Mouse (Mus musculus) thymus, adult 2 months (tissue): ENCODE data around the gene Gm6592. TPM values are rescaled to one million over a fixed set of nuclear protein-coding genes. Genes with fewer than 3 reads are reported as not detected.
"Not testable (repeated sequence)": the region's sequence is repeated elsewhere in the genome, so short reads cannot be mapped to it uniquely, and the experiment has no call there.

Source experiments
- DNase-seq: peaks from one replicate; pipeline ENCODE4 v3.0.0; 2021
- H3K27ac ChIP-seq: fragments of 200-500 bp; 2 replicates; pipeline ENCODE4 v1.5.1; 2012; ENCODE audit warnings: low read length, control low read depth; ENCODE audit not compliant: control insufficient read depth, insufficient read depth
- H3K27me3 ChIP-seq: fragments of 200-500 bp; 2 replicates; pipeline ENCODE4 v1.6.1; 2012; ENCODE audit warnings: mild to moderate bottlenecking, low read length, moderate library complexity, mixed read lengths; ENCODE audit not compliant: control insufficient read depth, insufficient read depth
- H3K36me3 ChIP-seq: fragments of 200-500 bp; 2 replicates; pipeline ENCODE4 v1.6.1; 2012; ENCODE audit warnings: mild to moderate bottlenecking, low read length, moderate library complexity; ENCODE audit not compliant: control insufficient read depth, insufficient read depth
- H3K4me1 ChIP-seq: fragments of 200-500 bp; replicated peaks from 2 replicates; pipeline ENCODE4 v1.6.1; 2012; ENCODE audit warnings: low read length; ENCODE audit not compliant: control insufficient read depth, insufficient read depth
- H3K4me3 ChIP-seq: fragments of 200-500 bp; 2 replicates; pipeline ENCODE4 v1.5.1; 2012; ENCODE audit warnings: mild to moderate bottlenecking, low read length, control low read depth, moderate library complexity; ENCODE audit not compliant: control insufficient read depth, insufficient read depth
- CTCF ChIP-seq: fragments of 200-500 bp; IDR thresholded peaks from 2 replicates; pipeline ENCODE4 v1.5.1; 2012; ENCODE audit warnings: mild to moderate bottlenecking, control low read depth, low read length, moderate library complexity, borderline replicate concordance; ENCODE audit not compliant: control insufficient read depth, poor library complexity, insufficient read depth; ENCODE audit errors: extremely low read depth
- POLR2A ChIP-seq: fragments of 200-500 bp; IDR thresholded peaks from 2 replicates; pipeline ENCODE4 v1.6.1; 2012; ENCODE audit warnings: mild to moderate bottlenecking, low read length, control low read depth, moderate library complexity; ENCODE audit not compliant: control insufficient read depth, poor library complexity, insufficient read depth; ENCODE audit errors: extremely low read depth
- WGBS: fragments of 180-500 bp; shearing (Covaris S2); methylation state at CpG from one replicate; pipeline ENCODE4 v1.1.7; 2018; 5-methylcytosine and 5-hydroxymethylcytosine counted together
- polyA plus RNA-seq: library from polyadenylated mRNA; depleted of rRNA; stranded (reverse); fragments of >200 nt; gene quantifications from 2 replicates; pipeline ENCODE4 v1.2.3, GENCODE M21; 2012; rRNA removed

The Gm6592 gene
- polyA plus RNA-seq, result not detected in 2 replicates

GRCm38 (mm10) chrX:8843694-8844093, at the start of gene Gm6592:
Gm6592 (plus strand) TSS chrX:8843994.
- 83% methylated on average over 1 of the region's 1 CpGs for WGBS
- no peaks in the 10 kb centered on the region for H3K36me3 ChIP-seq
- TF ChIP-seq CTCF, result no peak
- TF ChIP-seq POLR2A, result no peak
- H3K4me3 ChIP-seq, result no peak within 1 kb of the TSS
- no peak within 1 kb of the TSS for H3K27ac ChIP-seq
- no peak for DNase-seq
- no peaks in the 10 kb centered on the region for H3K4me1 ChIP-seq
- H3K27me3 ChIP-seq, result no peaks in the 10 kb centered on the region

GRCm38 (mm10) chrX:8803391-8803790, 40.4 kb upstream of the Gm6592 start, which contains the start of gene Ssxb5:
Ssxb5 (plus strand) TSS chrX:8803691.
- H3K27ac ChIP-seq, H3K36me3 ChIP-seq, H3K4me3 ChIP-seq, DNase-seq, H3K4me1 ChIP-seq, H3K27me3 ChIP-seq: not testable (repeated sequence)
- WGBS, result 85% methylated on average over 4 of the region's 4 CpGs

- no peak for TF ChIP-seq CTCF
- no peak for TF ChIP-seq POLR2A
- DNase-seq, result peak; percentile 22
- Histone ChIP-seq H3K27ac (no peak overlapping the region), H3K36me3 (no peaks in the 10 kb centered on the region), H3K4me3 (no peak overlapping the region), H3K4me1 (no peaks in the 10 kb centered on the region), H3K27me3 (no peaks in the 10 kb centered on the region)
These were observed 11.8 kb upstream of the Gm6592 start for GRCm38 (mm10) chrX:8832043-8832442.

- Histone ChIP-seq H3K4me3 (no peak overlapping the region), H3K27me3 (no peaks in the 10 kb centered on the region), H3K27ac (no peak overlapping the region), H3K4me1 (no peaks in the 10 kb centered on the region), H3K36me3 (no peaks in the 10 kb centered on the region)
- WGBS, result 95% methylated on average over 10 of the region's 10 CpGs
- no peak for TF ChIP-seq POLR2A
- TF ChIP-seq CTCF, result no peak
- DNase-seq, result no peak
These were observed 8.7 kb downstream of the Gm6592 start for GRCm38 (mm10) chrX:8852486-8852885.

GRCm38 (mm10) chrX:8864331-8864730, 20.5 kb downstream of the Gm6592 start:
- H3K27ac ChIP-seq, H3K4me1 ChIP-seq, H3K4me3 ChIP-seq, H3K36me3 ChIP-seq, H3K27me3 ChIP-seq: not testable (repeated sequence)
- DNase-seq, result peak; percentile 59
- WGBS, result 2% methylated on average over 3 of the region's 3 CpGs

GRCm38 (mm10) chrX:8873953-8874352, 30.2 kb downstream of the Gm6592 start, which contains the start of gene Gm5751:
Gm5751 (plus strand) TSS chrX:8874253.
- not testable (repeated sequence) for H3K4me3 ChIP-seq, H3K36me3 ChIP-seq, H3K27me3 ChIP-seq, H3K27ac ChIP-seq, H3K4me1 ChIP-seq, DNase-seq
- WGBS, result 90% methylated on average over 3 of the region's 4 CpGs

- Histone ChIP-seq H3K36me3 (no peaks in the 10 kb centered on the region), H3K4me1 (no peaks in the 10 kb centered on the region), H3K27ac (no peak overlapping the region), H3K27me3 (no peaks in the 10 kb centered on the region), H3K4me3 (no peak overlapping the region)
- WGBS, result 95% methylated on average over 4 of the region's 4 CpGs
- TF ChIP-seq POLR2A (no peak), CTCF (no peak)
- DNase-seq, result no peak
These were observed 40.5 kb downstream of the Gm6592 start for GRCm38 (mm10) chrX:8884336-8884735.
